Mouse (Mus musculus) hindbrain, embryonic 15.5 days (tissue): ENCODE measurements around the gene Ptpn22. TPM values are rescaled to one million over a fixed set of nuclear protein-coding genes. Genes with fewer than 3 reads are reported as not detected.

Experiments
- ATAC-seq: fragments of 200-750 bp; cut with Nextera tagmentation; 2 replicates; pipeline ENCODE4 v1.8.0; 2017; ENCODE audit warnings: low read depth, moderate number of reproducible peaks, moderate TSS enrichment; ENCODE audit not compliant: low FRiP score
- H3K27ac ChIP-seq: fragments of 300-500 bp; sonication (generic); replicated peaks from 2 replicates; pipeline ENCODE4 v1.5.1; 2015; ENCODE audit warnings: mild to moderate bottlenecking, inconsistent platforms
- H3K27me3 ChIP-seq: fragments of 300-500 bp; sonication (generic); 2 replicates; pipeline ENCODE4 v1.6.1; 2015; ENCODE audit warnings: control low read depth, inconsistent platforms
- H3K36me3 ChIP-seq: fragments of 300-500 bp; sonication (generic); 2 replicates; pipeline ENCODE4 v1.6.1; 2015; ENCODE audit warnings: control low read depth, inconsistent platforms
- H3K4me1 ChIP-seq: fragments of 300-500 bp; sonication (generic); replicated peaks from 2 replicates; pipeline ENCODE4 v1.6.1; 2015; ENCODE audit warnings: control low read depth, inconsistent platforms
- H3K4me2 ChIP-seq: fragments of 300-500 bp; sonication (generic); 2 replicates; pipeline ENCODE4 v1.6.1; 2015; ENCODE audit warnings: moderate library complexity, mild to moderate bottlenecking, inconsistent platforms
- H3K4me3 ChIP-seq: fragments of 300-500 bp; sonication (generic); 2 replicates; pipeline ENCODE4 v1.5.1; 2015; ENCODE audit warnings: mild to moderate bottlenecking, inconsistent platforms
- H3K9ac ChIP-seq: fragments of 300-500 bp; sonication (generic); 2 replicates; pipeline ENCODE4 v1.6.1; 2015; ENCODE audit warnings: inconsistent platforms
- H3K9me3 ChIP-seq: fragments of 300-500 bp; sonication (generic); 2 replicates; pipeline ENCODE4 v1.6.1; 2016; ENCODE audit warnings: control low read depth, inconsistent platforms
- WGBS: fragments of 180-500 bp; shearing (Covaris S2); methylation state at CpG from one replicate; pipeline ENCODE4 v1.1.7; 2015; 5-methylcytosine and 5-hydroxymethylcytosine counted together
- polyA plus RNA-seq: library from polyadenylated mRNA; unstranded; fragments of >200 nt; fragmentation: Nextera tagmentation; extraction: Ambion mirVana; gene quantifications from 2 replicates; pipeline ENCODE4 v1.2.1, GENCODE M21; 2015

The Ptpn22 gene
- polyA plus RNA-seq, 1 experiment from 2014 or later = 0.78 TPM

GRCm38 (mm10) chr3:103862721-103863220 lies 3.2 kb downstream of the Ptpn22 start:
- Histone ChIP-seq H3K9ac (no peak overlapping the region), H3K27me3 (no peaks in the 10 kb centered on the region), H3K4me1 (no peaks in the 10 kb centered on the region), H3K9me3 (no peaks in the 10 kb centered on the region), H3K4me2 (no peak overlapping the region), H3K36me3 (no peaks in the 10 kb centered on the region), H3K27ac (no peak overlapping the region), H3K4me3 (no peak overlapping the region)
- whole genome bisulfite sequencing = 81% methylated on average over 4 of the region's 4 CpGs
- no peak for ATAC-seq

GRCm38 (mm10) chr3:103864200-103864599 lies 4.6 kb downstream of the Ptpn22 start:
- Histone ChIP-seq H3K27me3 (no peaks in the 10 kb centered on the region), H3K36me3 (no peaks in the 10 kb centered on the region), H3K27ac (no peak overlapping the region), H3K9ac (no peak overlapping the region), H3K4me3 (no peak overlapping the region), H3K9me3 (no peaks in the 10 kb centered on the region), H3K4me2 (no peak overlapping the region), H3K4me1 (no peaks in the 10 kb centered on the region)
- WGBS = 85% methylated on average over 6 of the region's 6 CpGs
- ATAC-seq = no peak

DNA sequence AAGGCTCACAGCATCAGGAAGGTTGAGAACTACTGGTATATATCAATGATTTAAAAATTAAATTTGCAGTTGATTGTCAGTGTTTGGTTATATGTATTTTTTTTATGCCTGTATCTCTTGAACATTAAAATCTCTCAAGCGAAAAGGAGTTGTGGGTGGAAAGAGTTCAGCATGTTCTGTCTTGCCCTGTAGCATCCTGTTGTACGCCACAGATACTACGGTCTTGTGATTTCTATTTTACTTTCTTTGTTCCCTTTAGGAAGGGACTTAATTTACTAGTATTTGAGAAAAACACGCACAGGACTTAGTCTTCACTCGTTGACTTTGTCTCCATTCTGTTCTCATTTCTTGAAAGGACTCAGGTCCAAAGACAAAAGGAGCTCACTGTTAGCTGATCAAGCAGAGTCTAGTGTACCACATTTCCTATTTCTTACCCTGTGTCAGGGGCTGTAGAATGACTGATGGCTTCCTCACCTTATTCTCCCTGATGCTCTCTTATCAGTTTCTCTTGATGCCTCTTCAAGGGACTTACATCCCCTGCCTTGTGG lies 7.9 kb downstream of the Ptpn22 start:
- Histone ChIP-seq H3K4me2 (no peak overlapping the region), H3K9ac (no peak overlapping the region), H3K4me1 (no peaks in the 10 kb centered on the region), H3K36me3 (no peaks in the 10 kb centered on the region), H3K9me3 (no peaks in the 10 kb centered on the region), H3K27me3 (no peaks in the 10 kb centered on the region), H3K27ac (no peak overlapping the region), H3K4me3 (no peak overlapping the region)
- 90% methylated on average over 5 of the region's 5 CpGs for whole genome bisulfite sequencing
- ATAC-seq = no peak

- H3K27ac ChIP-seq = no peak overlapping the region
- H3K27me3 ChIP-seq = no peaks in the 10 kb centered on the region
- 92% methylated on average over 4 of the region's 4 CpGs for WGBS
- no peak overlapping the region for H3K4me3 ChIP-seq
- H3K4me2 ChIP-seq = no peak overlapping the region
- no peaks in the 10 kb centered on the region for H3K9me3 ChIP-seq
- H3K4me1 ChIP-seq = no peaks in the 10 kb centered on the region
- no peak overlapping the region for H3K9ac ChIP-seq
- no peak for ATAC-seq
- no peaks in the 10 kb centered on the region for H3K36me3 ChIP-seq
These were observed 8.4 kb downstream of the Ptpn22 start for GRCm38 (mm10) chr3:103868008-103868407.

- Histone ChIP-seq H3K4me3 (no peak overlapping the region), H3K36me3 (no peaks in the 10 kb centered on the region), H3K27me3 (no peaks in the 10 kb centered on the region), H3K27ac (no peak overlapping the region), H3K9me3 (no peaks in the 10 kb centered on the region), H3K9ac (no peak overlapping the region), H3K4me2 (no peak overlapping the region), H3K4me1 (no peaks in the 10 kb centered on the region)
- WGBS = 71% methylated on average over 3 of the region's 3 CpGs
- no peak for ATAC-seq
These were observed 13.1 kb downstream of the Ptpn22 start for GRCm38 (mm10) chr3:103872663-103873098.

DNA sequence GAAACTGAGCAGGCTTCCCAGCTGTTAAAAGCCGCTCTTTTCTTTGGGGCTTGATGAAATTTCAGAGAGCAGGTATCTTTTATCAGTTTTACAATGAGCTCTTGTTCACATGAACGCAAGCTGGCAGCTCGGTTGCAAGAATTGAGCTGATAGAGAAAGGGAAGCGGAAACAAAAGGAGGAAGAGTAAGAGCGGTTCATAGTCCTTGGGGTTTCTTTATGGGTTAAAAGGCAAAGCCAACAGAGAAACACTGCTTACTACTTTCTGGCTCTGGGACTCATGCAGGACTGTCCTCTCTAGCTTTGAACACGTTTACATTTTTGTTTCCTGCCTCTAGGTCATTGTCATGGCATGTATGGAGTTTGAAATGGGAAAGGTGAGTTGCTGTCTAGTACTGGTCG lies 14.7 kb downstream of the Ptpn22 start:
- H3K9ac ChIP-seq = no peak overlapping the region
- ATAC-seq = no peak
- no peak overlapping the region for H3K4me3 ChIP-seq
- WGBS = 64% methylated on average over 7 of the region's 7 CpGs
- H3K9me3 ChIP-seq = no peaks in the 10 kb centered on the region
- no peak overlapping the region for H3K4me2 ChIP-seq
- H3K27me3 ChIP-seq = no peaks in the 10 kb centered on the region
- no peaks in the 10 kb centered on the region for H3K4me1 ChIP-seq
- H3K36me3 ChIP-seq = no peaks in the 10 kb centered on the region
- H3K27ac ChIP-seq = no peak overlapping the region

DNA sequence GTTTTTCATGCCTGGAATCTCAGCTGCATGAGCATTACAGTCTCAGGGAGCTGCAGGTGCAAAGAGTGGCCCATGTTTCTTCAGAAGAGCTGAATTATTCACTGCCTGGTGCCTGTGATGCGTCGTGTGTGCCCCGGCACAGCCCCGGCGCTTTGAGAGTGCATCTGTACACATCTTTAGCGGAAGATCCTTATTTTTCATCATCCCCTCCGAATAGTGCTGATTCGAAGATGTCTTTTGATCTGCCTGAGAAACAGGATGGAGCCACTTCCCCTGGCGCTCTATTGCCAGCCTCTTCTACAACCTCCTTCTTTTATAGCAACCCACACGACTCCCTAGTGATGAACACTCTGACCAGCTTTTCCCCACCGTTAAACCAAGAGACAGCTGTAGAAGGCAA lies 26.4 kb downstream of the Ptpn22 start:
- no peak for ATAC-seq
- Histone ChIP-seq H3K9ac (no peak overlapping the region), H3K27me3 (no peaks in the 10 kb centered on the region), H3K27ac (no peak overlapping the region), H3K4me3 (no peak overlapping the region), H3K4me1 (no peaks in the 10 kb centered on the region), H3K4me2 (no peak overlapping the region), H3K36me3 (no peaks in the 10 kb centered on the region), H3K9me3 (no peaks in the 10 kb centered on the region)
- 73% methylated on average over 11 of the region's 11 CpGs for WGBS

GRCm38 (mm10) chr3:103887581-103887980 lies 28.0 kb downstream of the Ptpn22 start:
- no peak for ATAC-seq
- Histone ChIP-seq H3K9ac (no peak overlapping the region), H3K27me3 (no peaks in the 10 kb centered on the region), H3K27ac (no peak overlapping the region), H3K4me2 (no peak overlapping the region), H3K36me3 (no peaks in the 10 kb centered on the region), H3K4me3 (no peak overlapping the region), H3K4me1 (no peaks in the 10 kb centered on the region), H3K9me3 (no peaks in the 10 kb centered on the region)
- 32% methylated on average over 3 of the region's 3 CpGs for WGBS

DNA sequence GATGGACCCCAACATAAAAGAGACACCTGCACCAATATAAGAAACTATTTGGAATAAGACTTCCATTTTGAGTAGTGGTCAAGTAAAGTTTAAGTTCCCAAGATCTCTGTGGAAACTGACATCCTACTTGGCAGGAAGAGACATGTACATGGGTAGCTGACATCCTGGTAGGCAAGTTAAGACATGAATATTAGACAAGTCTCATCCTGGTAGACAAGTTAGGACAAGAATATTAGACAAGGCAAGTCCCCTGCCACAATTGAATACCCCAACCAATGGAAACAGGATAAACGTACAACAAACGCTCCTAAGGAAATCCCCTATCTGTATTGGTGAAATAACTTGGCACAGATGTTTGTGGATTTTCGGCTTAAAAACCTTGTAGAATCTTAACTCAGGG lies 33.8 kb downstream of the Ptpn22 start:
- no peak for ATAC-seq
- Histone ChIP-seq H3K27ac (no peak overlapping the region), H3K4me1 (no peaks in the 10 kb centered on the region), H3K36me3 (no peaks in the 10 kb centered on the region), H3K9me3 (no peaks in the 10 kb centered on the region), H3K4me2 (no peak overlapping the region), H3K4me3 (no peak overlapping the region), H3K9ac (no peak overlapping the region), H3K27me3 (no peaks in the 10 kb centered on the region)
- WGBS = 94% methylated on average over 3 of the region's 3 CpGs

DNA sequence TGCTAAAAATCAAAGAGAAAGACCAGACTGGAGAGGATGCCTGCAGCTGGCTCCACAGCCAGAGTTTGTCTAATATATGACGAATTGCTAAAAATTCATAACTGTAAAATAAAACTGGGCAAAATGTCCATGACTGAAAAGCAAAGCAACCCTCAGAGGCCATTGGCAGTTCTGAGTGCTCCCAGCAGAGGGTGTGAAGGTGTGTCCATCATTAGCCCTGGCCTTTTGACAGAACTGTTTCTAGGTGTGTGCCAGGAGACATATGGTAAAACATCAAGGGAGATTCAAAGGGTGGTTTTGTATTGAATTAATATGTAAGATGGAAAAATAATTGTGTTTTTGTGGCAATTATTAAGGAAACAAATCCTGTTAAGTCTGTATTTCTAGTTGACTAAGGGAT lies 45.1 kb downstream of the Ptpn22 start:
- H3K27ac ChIP-seq = no peak overlapping the region
- H3K4me2 ChIP-seq = no peak overlapping the region
- 95% methylated on average over 1 of the region's 1 CpGs for WGBS
- no peaks in the 10 kb centered on the region for H3K36me3 ChIP-seq
- H3K27me3 ChIP-seq = no peaks in the 10 kb centered on the region
- no peaks in the 10 kb centered on the region for H3K4me1 ChIP-seq
- ATAC-seq = no peak
- H3K9ac ChIP-seq = no peak overlapping the region
- H3K4me3 ChIP-seq = no peak overlapping the region
- no peaks in the 10 kb centered on the region for H3K9me3 ChIP-seq

GRCm38 (mm10) chr3:103907335-103908030 lies 47.9 kb downstream of the Ptpn22 start:
- Histone ChIP-seq H3K4me2 (no peak overlapping the region), H3K4me1 (no peaks in the 10 kb centered on the region), H3K9me3 (no peaks in the 10 kb centered on the region), H3K27ac (no peak overlapping the region), H3K36me3 (no peaks in the 10 kb centered on the region), H3K9ac (no peak overlapping the region), H3K4me3 (no peak overlapping the region), H3K27me3 (no peaks in the 10 kb centered on the region)
- 76% methylated on average over 5 of the region's 5 CpGs for WGBS
- ATAC-seq = no peak

DNA sequence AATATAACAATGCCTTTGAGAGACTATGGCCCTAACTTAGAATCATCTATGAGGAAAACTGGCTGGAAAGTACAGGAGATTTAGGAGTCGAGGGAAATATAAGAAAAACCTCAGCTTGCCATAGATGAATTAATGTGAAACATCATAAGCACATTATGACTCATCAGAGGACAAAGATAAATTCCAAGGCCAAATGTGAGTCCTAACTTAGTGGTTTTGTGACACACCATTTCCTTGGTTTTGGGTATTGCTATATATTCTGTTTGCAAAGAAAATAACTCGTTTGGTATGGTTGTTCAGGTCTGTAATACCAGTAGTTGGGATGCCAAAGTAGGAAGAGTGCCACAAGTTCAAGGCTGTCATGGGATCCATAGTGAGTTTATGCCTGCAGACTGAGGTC lies 49.2 kb downstream of the Ptpn22 start:
- H3K27me3 ChIP-seq = no peaks in the 10 kb centered on the region
- ATAC-seq = no peak
- WGBS = 75% methylated on average over 2 of the region's 2 CpGs
- H3K9me3 ChIP-seq = no peaks in the 10 kb centered on the region
- 0 out of 2 replicates have a peak, but pooled peaks cover 4% of the 10 kb centered on the region for H3K4me1 ChIP-seq
- H3K4me3 ChIP-seq = no peak overlapping the region
- H3K36me3 ChIP-seq = no peaks in the 10 kb centered on the region
- no peak overlapping the region for H3K9ac ChIP-seq
- no peak overlapping the region for H3K27ac ChIP-seq
- H3K4me2 ChIP-seq = no peak overlapping the region
